Mouse (Mus musculus) ZHBTc4 (cell line): ENCODE data around the gene Ncoa7.
"Not testable (repeated sequence)": the region's sequence is repeated elsewhere in the genome, so short reads cannot be mapped to it uniquely, and the experiment has no call there.

ENCODE experiments used
- DNase-seq: peaks from one replicate; pipeline ENCODE4 v3.0.0-alpha.2; 2011; ENCODE audit warnings: low read depth, low spot score

Gene Ncoa7

GRCm38 (mm10) chr10:30674825-30675224 lies 128.3 kb downstream of the Ncoa7 start:
- no peak for DNase-seq

GRCm38 (mm10) chr10:30666580-30666979 lies 136.5 kb downstream of the Ncoa7 start:
- DNase-seq: no peak

GRCm38 (mm10) chr10:30660564-30661328 lies 142.4 kb downstream of the Ncoa7 start:
- no peak for DNase-seq

- peak; percentile 79 for DNase-seq
These were observed 147.5 kb downstream of the Ncoa7 start for GRCm38 (mm10) chr10:30655655-30656054.

- no peak for DNase-seq
These were observed 155.4 kb downstream of the Ncoa7 start for GRCm38 (mm10) chr10:30647681-30648080.

- DNase-seq: no peak
These were observed 164.9 kb downstream of the Ncoa7 start for GRCm38 (mm10) chr10:30638216-30638615.

- not testable (repeated sequence) for DNase-seq
These were observed 166.5 kb downstream of the Ncoa7 start for GRCm38 (mm10) chr10:30636474-30637154.

GRCm38 (mm10) chr10:30632718-30633117 lies 170.4 kb downstream of the Ncoa7 start:
- DNase-seq: no peak

- no peak for DNase-seq
These were observed 173.1 kb downstream of the Ncoa7 start for GRCm38 (mm10) chr10:30629977-30630376.

GRCm38 (mm10) chr10:30629513-30629912 lies 173.6 kb downstream of the Ncoa7 start, which contains the start of gene Hint3:
Gene Hint3, minus strand, starts transcription at chr10:30629632.
- DNase-seq: no peak

- DNase-seq: peak; percentile 35
These were observed 174.7 kb downstream of the Ncoa7 start for GRCm38 (mm10) chr10:30628444-30628843.

GRCm38 (mm10) chr10:30627548-30627947 lies 175.6 kb downstream of the Ncoa7 start:
- DNase-seq: peak; percentile 90

GRCm38 (mm10) chr10:30624161-30625019 lies 178.7 kb downstream of the Ncoa7 start:
- no peak for DNase-seq

GRCm38 (mm10) chr10:30622928-30623327 lies 180.2 kb downstream of the Ncoa7 start:
- peak; percentile 36 for DNase-seq

GRCm38 (mm10) chr10:30618918-30619210 lies 184.3 kb downstream of the Ncoa7 start:
- no peak for DNase-seq

GRCm38 (mm10) chr10:30618091-30618917 lies 184.8 kb downstream of the Ncoa7 start:
- DNase-seq: peak; percentile 99

- no peak for DNase-seq
These were observed 190.1 kb downstream of the Ncoa7 start for GRCm38 (mm10) chr10:30613039-30613438.

GRCm38 (mm10) chr10:30609614-30610013 lies 193.5 kb downstream of the Ncoa7 start:
- no peak for DNase-seq

GRCm38 (mm10) chr10:30608109-30608508 lies 195.0 kb downstream of the Ncoa7 start:
- DNase-seq: no peak

GRCm38 (mm10) chr10:30600542-30600966 lies 202.6 kb downstream of the Ncoa7 start, which contains the start of gene Trmt11:
Gene Trmt11, minus strand, starts transcription at chr10:30600749.
- DNase-seq: peak; percentile 95

- DNase-seq: no peak
These were observed 203.0 kb downstream of the Ncoa7 start for GRCm38 (mm10) chr10:30600094-30600534.
